Mouse (Mus musculus) spleen, adult 2 months (tissue): ENCODE results near the gene Gabbr2. TPM values are rescaled to one million over a fixed set of nuclear protein-coding genes. Genes with fewer than 3 reads are reported as not detected.

Source experiments
- DNase-seq, 2 experiments: peaks; one replicate each; pipeline versions ENCODE4 v3.0.0 to v3.0.0-alpha.2; 2012 to 2021; ENCODE audit warnings: low spot score in 2 of 2, low read depth in 1 of 2
- H3K27ac ChIP-seq: fragments of 200-500 bp; 2 replicates; pipeline ENCODE4 v1.5.1; 2012; ENCODE audit warnings: low read length, inconsistent platforms; ENCODE audit not compliant: insufficient read depth
- H3K27me3 ChIP-seq: fragments of 200-500 bp; 2 replicates; pipeline ENCODE4 v1.6.1; 2012; ENCODE audit warnings: mild to moderate bottlenecking, moderate library complexity, low read length, inconsistent platforms; ENCODE audit not compliant: control insufficient read depth, insufficient read depth
- H3K36me3 ChIP-seq: fragments of 200-500 bp; 2 replicates; pipeline ENCODE4 v1.6.1; 2012; ENCODE audit warnings: mild to moderate bottlenecking, low read length, inconsistent platforms; ENCODE audit not compliant: control insufficient read depth, insufficient read depth
- H3K4me1 ChIP-seq: fragments of 200-500 bp; 2 replicates; pipeline ENCODE4 v1.6.1; 2011; ENCODE audit warnings: inconsistent platforms; ENCODE audit not compliant: control insufficient read depth, insufficient read depth, insufficient read length
- H3K4me3 ChIP-seq: fragments of 200-500 bp; 2 replicates; pipeline ENCODE4 v1.5.1; 2011; ENCODE audit warnings: mild to moderate bottlenecking, inconsistent platforms; ENCODE audit not compliant: insufficient read depth, insufficient read length; ENCODE audit errors: extremely low read depth
- CTCF ChIP-seq: fragments of 200-500 bp; IDR thresholded peaks from 2 replicates; pipeline ENCODE4 v1.5.1; 2011; ENCODE audit warnings: mild to moderate bottlenecking, inconsistent platforms; ENCODE audit not compliant: insufficient read depth, insufficient read length, insufficient replicate concordance; ENCODE audit errors: extremely low read depth
- POLR2A ChIP-seq: fragments of 200-500 bp; IDR thresholded peaks from 2 replicates; pipeline ENCODE4 v1.6.1; 2011; ENCODE audit warnings: low read depth, low read length, inconsistent platforms
- WGBS: fragments of 180-500 bp; shearing (Covaris S2); methylation state at CpG from one replicate; pipeline ENCODE4 v1.1.7; 2018; 5-methylcytosine and 5-hydroxymethylcytosine counted together
- polyA plus RNA-seq: library from polyadenylated mRNA; depleted of rRNA; stranded (reverse); fragments of >200 nt; gene quantifications from 2 replicates; pipeline ENCODE4 v1.2.3, GENCODE M21; 2012

The Gabbr2 gene
- polyA plus RNA-seq, 1 experiment, result not detected

GRCm38 (mm10) chr4:46792280-46793026 lies 199.2 kb downstream of the Gabbr2 start:
- DNase-seq, result no peak
- no peak overlapping the region for H3K27ac ChIP-seq
- 87% methylated on average over 9 of the region's 9 CpGs for WGBS
- H3K36me3 ChIP-seq, result no peaks in the 10 kb centered on the region
- H3K4me3 ChIP-seq, result no peak overlapping the region
- no peaks in the 10 kb centered on the region for H3K27me3 ChIP-seq
- peaks cover 2% of the 10 kb centered on the region; the same call in 1 of the 2 replicates for H3K4me1 ChIP-seq
- TF ChIP-seq POLR2A, result no peak
- TF ChIP-seq CTCF, result no peak

GRCm38 (mm10) chr4:46791268-46791951 lies 200.3 kb downstream of the Gabbr2 start:
- no peak for DNase-seq
- Histone ChIP-seq H3K4me3 (no peak overlapping the region), H3K36me3 (no peaks in the 10 kb centered on the region), H3K27ac (no peak overlapping the region), H3K4me1 (peaks cover 2% of the 10 kb centered on the region; the same call in 1 of the 2 replicates), H3K27me3 (no peaks in the 10 kb centered on the region)
- TF ChIP-seq CTCF (no peak), POLR2A (no peak)
- WGBS, result 19% methylated on average over 14 of the region's 14 CpGs

- H3K27me3 ChIP-seq, result no peaks in the 10 kb centered on the region
- no peak for DNase-seq
- no peaks in the 10 kb centered on the region for H3K36me3 ChIP-seq
- TF ChIP-seq POLR2A (no peak), CTCF (no peak)
- peaks cover 2% of the 10 kb centered on the region; the same call in 1 of the 2 replicates for H3K4me1 ChIP-seq
- no peak overlapping the region for H3K27ac ChIP-seq
- H3K4me3 ChIP-seq, result no peak overlapping the region
- WGBS, result 70% methylated on average over 9 of the region's 9 CpGs
Measured at GRCm38 (mm10) chr4:46790609-46791267, 200.9 kb downstream of the Gabbr2 start.

- no peaks in the 10 kb centered on the region for H3K27me3 ChIP-seq
- H3K4me1 ChIP-seq, result no peaks in the 10 kb centered on the region
- no peak for DNase-seq
- WGBS, result 95% methylated on average over 14 of the region's 14 CpGs
- TF ChIP-seq POLR2A, result no peak
- no peak for TF ChIP-seq CTCF
- no peak overlapping the region for H3K27ac ChIP-seq
- H3K36me3 ChIP-seq, result no peaks in the 10 kb centered on the region
- no peak overlapping the region for H3K4me3 ChIP-seq
Measured at GRCm38 (mm10) chr4:46784430-46785049, 207.1 kb downstream of the Gabbr2 start.

- DNase-seq, result no peak
- H3K27me3 ChIP-seq, result no peaks in the 10 kb centered on the region
- no peak for TF ChIP-seq POLR2A
- TF ChIP-seq CTCF, result peak; percentile 19; the same call in 1 of the 2 replicates
- H3K4me3 ChIP-seq, result no peak overlapping the region
- 78% methylated on average over 6 of the region's 6 CpGs for WGBS
- no peak overlapping the region for H3K27ac ChIP-seq
- H3K4me1 ChIP-seq, result peaks cover 8% of the 10 kb centered on the region; the same call in 1 of the 2 replicates
- no peaks in the 10 kb centered on the region for H3K36me3 ChIP-seq
Measured at GRCm38 (mm10) chr4:46781109-46781508, 210.6 kb downstream of the Gabbr2 start.

GRCm38 (mm10) chr4:46775959-46776358 lies 215.7 kb downstream of the Gabbr2 start:
- peak; percentile 54 to 75 for DNase-seq
- WGBS, result 20% methylated on average over 5 of the region's 5 CpGs
- TF ChIP-seq CTCF (no peak), POLR2A (no peak)
- no peaks in the 10 kb centered on the region for H3K36me3 ChIP-seq
- H3K27me3 ChIP-seq, result no peaks in the 10 kb centered on the region
- no peak overlapping the region for H3K4me3 ChIP-seq
- H3K4me1 ChIP-seq, result peaks cover 14% of the 10 kb centered on the region; the same call in 1 of the 2 replicates
- peak overlapping the region; percentile 72 for H3K27ac ChIP-seq
